Mouse (Mus musculus) lung, adult 18-20 months (tissue): Measurements from ENCODE around the gene Kcne2.

Experiments
- DNase-seq, 2 experiments: peaks; one replicate each; pipeline ENCODE4 v3.0.0; 2022; ENCODE audit warnings: mixed read lengths in 2 of 2

The Kcne2 gene

GRCm38 (mm10) chr16:92313953-92314741 lies 22.0 kb downstream of the Kcne2 start:
- peak in 1 of 2 experiments; percentile 29 for DNase-seq

GRCm38 (mm10) chr16:92316049-92316738 lies 24.0 kb downstream of the Kcne2 start:
- DNase-seq = no peak

- DNase-seq = peak; percentile 42 to 60
Measured at GRCm38 (mm10) chr16:92319353-92320109, 27.3 kb downstream of the Kcne2 start.

GRCm38 (mm10) chr16:92320361-92320760 lies 28.2 kb downstream of the Kcne2 start:
- no peak for DNase-seq

GRCm38 (mm10) chr16:92321341-92321740 lies 29.2 kb downstream of the Kcne2 start, which contains the start of gene Fam243:
Gene Fam243 (minus strand): TSS chr16:92321441.
- no peak for DNase-seq

- no peak for DNase-seq
Measured at GRCm38 (mm10) chr16:92324309-92325061, 32.3 kb downstream of the Kcne2 start.

- no peak for DNase-seq
Measured at GRCm38 (mm10) chr16:92325062-92325406, 32.8 kb downstream of the Kcne2 start.

- no peak for DNase-seq
Measured at GRCm38 (mm10) chr16:92327911-92328310, 35.7 kb downstream of the Kcne2 start.

GRCm38 (mm10) chr16:92330966-92331365 lies 38.8 kb downstream of the Kcne2 start:
- DNase-seq = no peak

GRCm38 (mm10) chr16:92334600-92334999 lies 42.4 kb downstream of the Kcne2 start:
- DNase-seq = no peak

- peak; percentile 67 to 76 for DNase-seq
Measured at GRCm38 (mm10) chr16:92336280-92336679, 44.1 kb downstream of the Kcne2 start.

GRCm38 (mm10) chr16:92340612-92341511 lies 48.7 kb downstream of the Kcne2 start:
- peak; percentile 41 to 47 for DNase-seq

GRCm38 (mm10) chr16:92345177-92345576 lies 53.0 kb downstream of the Kcne2 start:
- peak in 1 of 2 experiments; percentile 8 for DNase-seq

GRCm38 (mm10) chr16:92346297-92346916 lies 54.2 kb downstream of the Kcne2 start:
- no peak for DNase-seq
